Mouse (Mus musculus) megakaryocyte, embryonic 14.5 days (primary cell): ENCODE measurements around the gene Arhgap25.

ENCODE experiments used
- FLI1 ChIP-seq: IDR thresholded peaks from 2 replicates; pipeline ENCODE4 v1.6.1; 2012; ENCODE audit warnings: low read length, inconsistent platforms, mixed read lengths
- GATA1 ChIP-seq: IDR thresholded peaks from 3 replicates; pipeline ENCODE4 v1.6.1; 2012; ENCODE audit warnings: mixed read lengths, low read length, inconsistent platforms, borderline replicate concordance

DNA sequence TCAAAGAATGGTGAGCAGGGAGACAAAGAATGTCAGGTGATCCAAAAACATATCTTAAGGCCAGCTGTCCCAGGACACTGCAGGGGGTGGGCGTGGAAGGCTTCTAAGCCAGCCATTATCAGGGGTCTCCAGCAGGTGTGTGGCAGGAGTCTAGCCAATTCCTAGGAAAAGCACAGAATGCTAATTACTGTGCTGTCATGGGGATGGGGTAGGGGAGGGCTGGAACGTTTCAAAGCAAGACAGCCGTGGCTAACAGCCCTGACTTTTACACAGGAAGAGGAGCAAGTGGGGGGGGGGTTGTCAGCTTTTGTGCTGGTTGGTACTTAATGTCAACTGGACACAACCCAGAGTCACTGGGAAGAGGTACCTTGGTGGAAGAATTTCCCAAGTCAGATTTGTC is 121.0 kb downstream of the Arhgap25 start:
- TF ChIP-seq GATA1 = no peak
- no peak for TF ChIP-seq FLI1
